Mouse (Mus musculus) hindbrain, embryonic 15.5 days (tissue): ENCODE data around the gene U2af1l4. TPM values are rescaled to one million over a fixed set of nuclear protein-coding genes. Genes with fewer than 3 reads are reported as not detected.

Experiments
- ATAC-seq: fragments of 200-750 bp; cut with Nextera tagmentation; 2 replicates; pipeline ENCODE4 v1.8.0; 2017; ENCODE audit warnings: low read depth, moderate number of reproducible peaks, moderate TSS enrichment; ENCODE audit not compliant: low FRiP score
- H3K27ac ChIP-seq: fragments of 300-500 bp; sonication (generic); replicated peaks from 2 replicates; pipeline ENCODE4 v1.5.1; 2015; ENCODE audit warnings: mild to moderate bottlenecking, inconsistent platforms
- H3K27me3 ChIP-seq: fragments of 300-500 bp; sonication (generic); 2 replicates; pipeline ENCODE4 v1.6.1; 2015; ENCODE audit warnings: control low read depth, inconsistent platforms
- H3K36me3 ChIP-seq: fragments of 300-500 bp; sonication (generic); 2 replicates; pipeline ENCODE4 v1.6.1; 2015; ENCODE audit warnings: control low read depth, inconsistent platforms
- H3K4me1 ChIP-seq: fragments of 300-500 bp; sonication (generic); replicated peaks from 2 replicates; pipeline ENCODE4 v1.6.1; 2015; ENCODE audit warnings: control low read depth, inconsistent platforms
- H3K4me2 ChIP-seq: fragments of 300-500 bp; sonication (generic); 2 replicates; pipeline ENCODE4 v1.6.1; 2015; ENCODE audit warnings: moderate library complexity, mild to moderate bottlenecking, inconsistent platforms
- H3K4me3 ChIP-seq: fragments of 300-500 bp; sonication (generic); 2 replicates; pipeline ENCODE4 v1.5.1; 2015; ENCODE audit warnings: mild to moderate bottlenecking, inconsistent platforms
- H3K9ac ChIP-seq: fragments of 300-500 bp; sonication (generic); 2 replicates; pipeline ENCODE4 v1.6.1; 2015; ENCODE audit warnings: inconsistent platforms
- H3K9me3 ChIP-seq: fragments of 300-500 bp; sonication (generic); 2 replicates; pipeline ENCODE4 v1.6.1; 2016; ENCODE audit warnings: control low read depth, inconsistent platforms
- WGBS: fragments of 180-500 bp; shearing (Covaris S2); methylation state at CpG from one replicate; pipeline ENCODE4 v1.1.7; 2015; 5-methylcytosine and 5-hydroxymethylcytosine counted together
- polyA plus RNA-seq: library from polyadenylated mRNA; unstranded; fragments of >200 nt; fragmentation: Nextera tagmentation; extraction: Ambion mirVana; gene quantifications from 2 replicates; pipeline ENCODE4 v1.2.1, GENCODE M21; 2015

Gene U2af1l4
- polyA plus RNA-seq, 1 experiment from 2014 or later = 89.7 TPM

GRCm38 (mm10) chr7:30592772-30593423 is 29.8 kb downstream of the U2af1l4 start:
- Histone ChIP-seq H3K9me3 (no peaks in the 10 kb centered on the region), H3K4me1 (peaks cover 8% of the 10 kb centered on the region), H3K4me3 (no peak overlapping the region), H3K9ac (no peak overlapping the region), H3K36me3 (no peaks in the 10 kb centered on the region), H3K4me2 (no peak overlapping the region), H3K27me3 (no peaks in the 10 kb centered on the region), H3K27ac (no peak overlapping the region)
- WGBS = 59% methylated on average over 5 of the region's 5 CpGs
- no peak for ATAC-seq

DNA sequence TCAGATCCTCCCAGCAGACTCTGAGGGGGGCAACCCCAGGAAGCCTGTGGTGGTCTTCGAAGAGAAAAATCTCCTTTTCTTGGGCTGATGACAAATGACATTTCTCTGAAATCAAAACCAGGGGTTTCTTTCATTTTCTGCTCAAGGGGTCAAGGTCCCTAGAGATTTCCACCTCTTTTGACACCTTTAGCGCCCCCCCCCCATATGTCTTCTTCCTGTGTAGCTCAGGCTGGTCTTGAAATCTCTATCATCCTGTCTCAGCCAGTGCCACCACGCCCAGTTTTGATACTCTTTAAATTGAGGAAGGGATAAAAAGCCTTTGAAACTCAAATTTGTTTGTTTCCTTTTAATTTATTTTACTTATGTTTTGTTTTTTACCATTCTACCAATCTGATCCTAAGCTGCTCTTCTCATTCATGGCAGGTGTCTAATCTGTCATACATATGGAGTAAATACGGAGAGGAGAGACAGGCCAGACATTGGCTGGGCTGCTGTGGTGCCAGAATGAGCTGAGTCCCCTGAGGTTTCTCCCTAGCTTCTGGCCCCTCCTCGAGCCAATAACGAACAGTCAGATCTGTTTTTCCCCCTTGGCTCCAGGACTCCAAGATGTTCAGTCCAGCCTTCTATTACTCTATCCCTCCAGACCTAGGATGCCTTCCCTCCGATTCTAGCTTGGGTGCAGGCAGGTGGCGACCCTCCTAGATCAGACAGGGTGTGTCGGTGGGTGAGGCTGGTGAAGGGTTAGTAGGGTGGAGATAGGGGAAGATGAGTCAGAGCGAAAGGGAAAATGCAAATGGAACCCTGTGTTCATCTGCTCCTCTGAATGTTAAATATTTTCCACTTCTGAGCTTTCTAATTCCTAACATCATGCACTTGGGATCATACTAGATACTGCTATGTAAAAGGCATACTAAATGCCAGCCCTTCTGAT is 30.7 kb downstream of the U2af1l4 start:
- Histone ChIP-seq H3K36me3 (no peaks in the 10 kb centered on the region), H3K27me3 (no peaks in the 10 kb centered on the region), H3K27ac (no peak overlapping the region), H3K4me2 (no peak overlapping the region), H3K4me1 (peaks cover 8% of the 10 kb centered on the region), H3K9me3 (no peaks in the 10 kb centered on the region), H3K4me3 (no peak overlapping the region), H3K9ac (no peak overlapping the region)
- no peak for ATAC-seq
- WGBS = 65% methylated on average over 10 of the region's 10 CpGs

DNA sequence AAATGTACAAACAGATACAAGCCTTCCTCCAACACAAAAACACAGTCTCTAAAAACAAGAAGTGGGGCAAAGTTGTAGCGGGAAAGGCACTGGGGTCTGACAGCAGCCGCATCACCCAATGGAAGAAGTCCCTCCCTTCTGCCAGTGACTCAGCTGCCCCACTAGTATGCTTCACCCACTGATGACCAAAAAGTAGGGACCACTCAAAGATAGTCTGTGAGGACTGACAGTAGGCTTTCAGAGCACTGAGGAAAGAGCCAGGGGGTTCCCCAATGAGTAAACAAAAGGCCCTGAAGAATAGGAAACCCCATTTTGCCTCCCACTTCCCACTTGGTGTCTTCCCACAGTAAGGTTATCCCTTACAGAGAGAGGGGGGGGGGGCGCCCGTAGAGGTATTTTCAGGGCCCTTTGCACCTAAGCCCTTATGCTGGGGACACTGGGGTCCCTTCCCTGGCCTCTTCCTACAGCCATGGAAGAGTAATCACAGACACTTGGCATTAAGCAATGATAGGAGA is 31.5 kb downstream of the U2af1l4 start:
- peaks cover 8% of the 10 kb centered on the region for H3K4me1 ChIP-seq
- H3K4me2 ChIP-seq = no peak overlapping the region
- H3K9ac ChIP-seq = no peak overlapping the region
- WGBS = 73% methylated on average over 4 of the region's 4 CpGs
- no peak for ATAC-seq
- H3K4me3 ChIP-seq = no peak overlapping the region
- no peaks in the 10 kb centered on the region for H3K27me3 ChIP-seq
- no peaks in the 10 kb centered on the region for H3K36me3 ChIP-seq
- no peaks in the 10 kb centered on the region for H3K9me3 ChIP-seq
- H3K27ac ChIP-seq = no peak overlapping the region

- peaks cover 14% of the 10 kb centered on the region for H3K4me1 ChIP-seq
- ATAC-seq = no peak
- WGBS = 90% methylated on average over 5 of the region's 5 CpGs
- H3K36me3 ChIP-seq = no peaks in the 10 kb centered on the region
- no peak overlapping the region for H3K27ac ChIP-seq
- H3K4me3 ChIP-seq = no peak overlapping the region
- H3K9ac ChIP-seq = no peak overlapping the region
- H3K4me2 ChIP-seq = no peak overlapping the region
- no peaks in the 10 kb centered on the region for H3K9me3 ChIP-seq
- no peaks in the 10 kb centered on the region for H3K27me3 ChIP-seq
Observed at GRCm38 (mm10) chr7:30596093-30596492, 33.0 kb downstream of the U2af1l4 start.

DNA sequence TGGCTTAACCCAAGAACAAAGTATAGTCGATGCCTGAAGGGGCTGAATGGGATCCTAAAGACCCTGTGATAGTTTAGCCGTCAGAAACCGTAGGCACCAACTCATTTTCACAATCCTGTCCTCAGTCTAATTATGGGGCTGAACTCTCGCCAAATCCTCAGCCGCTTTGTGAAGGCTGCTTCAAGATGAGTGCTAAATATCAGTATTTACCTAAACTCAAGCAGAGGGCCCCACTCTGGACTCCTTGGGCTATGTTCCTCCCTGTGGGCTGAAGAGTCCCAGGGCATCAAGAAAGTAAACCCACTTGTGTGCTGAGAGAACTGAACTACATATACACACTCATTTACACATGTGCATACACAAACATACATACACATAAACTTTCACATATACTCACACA is 33.7 kb downstream of the U2af1l4 start:
- Histone ChIP-seq H3K27me3 (no peaks in the 10 kb centered on the region), H3K4me2 (no peak overlapping the region), H3K9ac (no peak overlapping the region), H3K4me1 (peaks cover 14% of the 10 kb centered on the region), H3K9me3 (no peaks in the 10 kb centered on the region), H3K36me3 (no peaks in the 10 kb centered on the region), H3K4me3 (no peak overlapping the region), H3K27ac (no peak overlapping the region)
- 83% methylated on average over 5 of the region's 5 CpGs for WGBS
- no peak for ATAC-seq

DNA sequence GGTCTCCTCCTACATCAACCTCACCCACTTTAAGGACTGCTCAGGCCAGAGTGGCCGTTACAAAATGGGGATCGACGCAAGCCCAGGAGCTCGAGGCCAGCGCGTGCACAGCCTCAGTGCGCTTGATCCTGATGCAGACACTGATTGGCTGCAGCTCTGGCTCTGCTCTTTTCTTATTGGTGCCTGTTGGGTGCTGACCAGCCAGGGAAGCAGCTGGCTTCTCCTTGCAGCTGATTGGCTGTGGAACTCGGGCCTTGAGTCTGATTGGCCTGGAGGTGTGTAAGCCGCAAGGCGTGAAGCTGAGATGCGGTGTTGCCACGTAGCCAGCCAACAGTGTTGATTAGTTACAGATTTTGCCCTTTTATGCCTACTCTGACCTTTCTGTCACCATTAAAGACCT is 35.7 kb downstream of the U2af1l4 start, which contains the start of gene Zbtb32:
TSS of gene Zbtb32 (minus strand) at position 124 of the 400 bp plus-strand sequence.
- Histone ChIP-seq H3K9me3 (no peaks in the 10 kb centered on the region), H3K27me3 (no peaks in the 10 kb centered on the region), H3K4me2 (peak within 1 kb of the TSS; percentile 50), H3K9ac (no peak within 1 kb of the TSS), H3K36me3 (no peaks in the 10 kb centered on the region), H3K4me1 (peaks cover 14% of the 10 kb centered on the region), H3K27ac (peak within 1 kb of the TSS; percentile 27; the same call in 1 of the 2 replicates), H3K4me3 (peak within 1 kb of the TSS; percentile 23)
- ATAC-seq = no peak
- WGBS = 91% methylated on average over 12 of the region's 12 CpGs

DNA sequence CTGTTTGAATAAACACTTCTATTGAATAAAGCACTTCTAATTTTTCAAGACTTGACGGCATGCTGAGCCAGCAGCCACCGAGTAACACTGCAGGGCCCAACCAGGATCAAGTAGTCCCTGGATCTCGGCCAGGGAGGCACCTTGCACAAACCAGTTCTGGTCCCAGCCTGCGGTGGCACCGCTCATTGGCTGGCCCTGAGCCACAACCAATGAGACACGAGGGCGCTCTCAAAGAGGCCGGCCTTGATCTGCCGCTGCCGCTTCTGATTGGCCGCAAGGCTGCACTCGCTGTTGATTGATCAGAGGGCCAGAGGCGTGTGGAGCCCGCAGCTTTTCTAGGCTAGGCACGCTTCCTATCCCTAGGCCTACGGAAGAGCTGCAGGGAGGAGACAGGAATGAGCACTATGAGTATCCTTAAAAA is 36.8 kb downstream of the U2af1l4 start:
- peak; percentile 98 for ATAC-seq
- H3K9ac ChIP-seq = no peak overlapping the region
- H3K4me2 ChIP-seq = peak overlapping the region; percentile 50
- H3K9me3 ChIP-seq = no peaks in the 10 kb centered on the region
- peak overlapping the region; percentile 27 for H3K27ac ChIP-seq
- H3K4me1 ChIP-seq = peaks cover 14% of the 10 kb centered on the region
- H3K4me3 ChIP-seq = peak overlapping the region; percentile 23
- H3K27me3 ChIP-seq = no peaks in the 10 kb centered on the region
- H3K36me3 ChIP-seq = no peaks in the 10 kb centered on the region
- 0% methylated on average over 16 of the region's 16 CpGs for WGBS

GRCm38 (mm10) chr7:30600651-30601050 is 37.5 kb downstream of the U2af1l4 start:
- Histone ChIP-seq H3K9ac (no peak overlapping the region), H3K36me3 (no peaks in the 10 kb centered on the region), H3K4me2 (peak overlapping the region; percentile 50; the same call in 1 of the 2 replicates), H3K4me3 (no peak overlapping the region), H3K9me3 (no peaks in the 10 kb centered on the region), H3K4me1 (peaks cover 14% of the 10 kb centered on the region), H3K27me3 (no peaks in the 10 kb centered on the region), H3K27ac (peak overlapping the region; percentile 27; the same call in 1 of the 2 replicates)
- 71% methylated on average over 7 of the region's 7 CpGs for WGBS
- ATAC-seq = peak; percentile 4; the same call in 1 of the 2 replicates

DNA sequence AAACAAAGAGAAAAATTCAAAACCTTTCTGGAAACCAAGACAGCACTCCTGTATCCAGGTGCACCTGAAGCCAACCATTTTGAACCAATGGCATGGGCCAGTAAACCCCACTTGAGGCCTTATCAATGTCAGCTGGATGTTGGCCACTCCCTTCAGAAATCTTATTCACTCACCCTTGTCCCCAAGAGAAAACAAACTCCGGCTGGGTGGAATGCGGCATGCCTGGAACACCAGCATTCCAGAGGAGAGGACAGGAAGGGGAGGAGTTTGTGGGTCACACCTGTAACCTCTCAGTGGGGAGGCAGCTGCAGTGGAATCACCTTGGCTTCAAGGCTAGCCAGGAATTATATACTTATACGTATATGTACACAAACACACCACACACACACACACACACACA is 39.5 kb downstream of the U2af1l4 start:
- H3K9me3 ChIP-seq = no peaks in the 10 kb centered on the region
- H3K27me3 ChIP-seq = no peaks in the 10 kb centered on the region
- H3K9ac ChIP-seq = no peak overlapping the region
- no peaks in the 10 kb centered on the region for H3K36me3 ChIP-seq
- H3K4me1 ChIP-seq = peaks cover 14% of the 10 kb centered on the region
- no peak overlapping the region for H3K4me2 ChIP-seq
- no peak overlapping the region for H3K27ac ChIP-seq
- H3K4me3 ChIP-seq = no peak overlapping the region
- WGBS = 61% methylated on average over 3 of the region's 3 CpGs
- no peak for ATAC-seq

DNA sequence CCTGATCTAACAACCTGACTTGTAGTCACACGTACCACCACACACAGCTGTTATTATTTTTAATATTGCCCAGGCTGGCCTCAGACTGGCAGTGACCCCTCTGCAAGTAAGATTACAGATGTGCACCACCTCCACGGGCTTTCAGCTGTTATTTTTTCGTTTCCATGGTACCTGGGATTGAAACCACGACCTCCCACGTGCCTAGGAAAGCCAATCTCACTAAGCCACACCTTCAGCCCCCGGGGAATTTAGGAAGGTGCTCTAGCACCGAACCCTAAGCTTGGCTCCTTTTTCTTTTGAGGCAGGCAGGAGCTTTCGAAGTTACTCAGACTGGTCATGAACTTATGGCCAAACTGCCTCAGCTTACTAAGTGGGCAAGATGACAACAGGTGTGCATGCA is 41.3 kb downstream of the U2af1l4 start:
- WGBS = 66% methylated on average over 8 of the region's 8 CpGs

GRCm38 (mm10) chr7:30604944-30605343 is 41.8 kb downstream of the U2af1l4 start:
- Histone ChIP-seq H3K4me1 (peaks cover 8% of the 10 kb centered on the region), H3K9me3 (no peaks in the 10 kb centered on the region), H3K9ac (no peak overlapping the region), H3K27me3 (no peaks in the 10 kb centered on the region), H3K4me3 (no peak overlapping the region), H3K4me2 (no peak overlapping the region), H3K36me3 (no peaks in the 10 kb centered on the region), H3K27ac (no peak overlapping the region)
- WGBS = 90% methylated on average over 8 of the region's 8 CpGs
- no peak for ATAC-seq

More for the DNA sequence above, 41.3 kb downstream of the U2af1l4 start:
- Histone ChIP-seq H3K4me2 (no peak overlapping the region), H3K4me3 (no peak overlapping the region), H3K9ac (no peak overlapping the region), H3K27ac (no peak overlapping the region), H3K27me3 (no peaks in the 10 kb centered on the region), H3K36me3 (no peaks in the 10 kb centered on the region), H3K4me1 (peaks cover 14% of the 10 kb centered on the region), H3K9me3 (no peaks in the 10 kb centered on the region)
- no peak for ATAC-seq
